Mouse (Mus musculus) retina, embryonic 14.5 days (tissue): ENCODE data around the gene Fsd1.
A peak's percentile ranks its signal among the peaks of the same experiment; 100 is the strongest.
"Not testable (repeated sequence)": the region's sequence is repeated elsewhere in the genome, so short reads cannot be mapped to it uniquely, and the experiment has no call there.

ENCODE experiments used
- DNase-seq: peaks from one replicate; pipeline ENCODE4 v3.0.0-alpha.2; 2015; ENCODE audit warnings: low spot score

Gene Fsd1

GRCm38 (mm10) chr17:55986030-55986961 is at the start of gene Fsd1:
Fsd1 (plus strand) TSS chr17:55986509.
- DNase-seq: peak; percentile 89

GRCm38 (mm10) chr17:55944387-55944865 is 41.9 kb upstream of the Fsd1 start:
- DNase-seq: not testable (repeated sequence)

- DNase-seq: peak; percentile 81
These were observed 41.2 kb upstream of the Fsd1 start for GRCm38 (mm10) chr17:55944866-55945682.

- no peak for DNase-seq
These were observed 40.6 kb upstream of the Fsd1 start for GRCm38 (mm10) chr17:55945696-55946095.

- no peak for DNase-seq
These were observed 37.7 kb upstream of the Fsd1 start for GRCm38 (mm10) chr17:55948647-55949046.

- DNase-seq: no peak
These were observed 36.9 kb upstream of the Fsd1 start, which contains the start of gene Zfp119b for GRCm38 (mm10) chr17:55949400-55949799. Zfp119b (minus strand) TSS chr17:55949500.

- DNase-seq: no peak
These were observed 35.7 kb upstream of the Fsd1 start for GRCm38 (mm10) chr17:55950601-55951000.

- no peak for DNase-seq
These were observed 34.3 kb upstream of the Fsd1 start for GRCm38 (mm10) chr17:55952041-55952440.

- DNase-seq: no peak
These were observed 33.8 kb upstream of the Fsd1 start, which contains the start of gene Ebi3 for GRCm38 (mm10) chr17:55952447-55953027. Ebi3 (plus strand) TSS chr17:55952640.

- DNase-seq: no peak
These were observed 32.6 kb upstream of the Fsd1 start for GRCm38 (mm10) chr17:55953751-55954150.

- DNase-seq: no peak
These were observed 32.1 kb upstream of the Fsd1 start for GRCm38 (mm10) chr17:55954229-55954628.

GRCm38 (mm10) chr17:55956129-55956528 is 30.2 kb upstream of the Fsd1 start:
- DNase-seq: peak; percentile 66

- DNase-seq: no peak
These were observed 29.7 kb upstream of the Fsd1 start for GRCm38 (mm10) chr17:55956591-55956990.

GRCm38 (mm10) chr17:55957168-55957567 is 29.1 kb upstream of the Fsd1 start:
- peak; percentile 84 for DNase-seq

GRCm38 (mm10) chr17:55957726-55958583 is 28.4 kb upstream of the Fsd1 start:
- no peak for DNase-seq

GRCm38 (mm10) chr17:55958584-55958886 is 27.8 kb upstream of the Fsd1 start:
- no peak for DNase-seq

GRCm38 (mm10) chr17:55958918-55959728 is 27.2 kb upstream of the Fsd1 start, which contains the start of gene Yju2:
Yju2 (plus strand) TSS chr17:55959099.
- DNase-seq: peak; percentile 98

GRCm38 (mm10) chr17:55959946-55960740 is 26.2 kb upstream of the Fsd1 start:
- DNase-seq: no peak

GRCm38 (mm10) chr17:55960791-55961190 is 25.5 kb upstream of the Fsd1 start:
- no peak for DNase-seq

- DNase-seq: no peak
These were observed 24.7 kb upstream of the Fsd1 start for GRCm38 (mm10) chr17:55961631-55962030.
